Mouse (Mus musculus) thymus, adult 2 months (tissue): Measurements from ENCODE around the gene Plce1.

Experiments
- CTCF ChIP-seq: fragments of 200-500 bp; IDR thresholded peaks from 2 replicates; pipeline ENCODE4 v1.5.1; 2012; ENCODE audit warnings: mild to moderate bottlenecking, control low read depth, low read length, moderate library complexity, borderline replicate concordance; ENCODE audit not compliant: control insufficient read depth, poor library complexity, insufficient read depth; ENCODE audit errors: extremely low read depth
- POLR2A ChIP-seq: fragments of 200-500 bp; IDR thresholded peaks from 2 replicates; pipeline ENCODE4 v1.6.1; 2012; ENCODE audit warnings: mild to moderate bottlenecking, low read length, control low read depth, moderate library complexity; ENCODE audit not compliant: control insufficient read depth, poor library complexity, insufficient read depth; ENCODE audit errors: extremely low read depth

DNA sequence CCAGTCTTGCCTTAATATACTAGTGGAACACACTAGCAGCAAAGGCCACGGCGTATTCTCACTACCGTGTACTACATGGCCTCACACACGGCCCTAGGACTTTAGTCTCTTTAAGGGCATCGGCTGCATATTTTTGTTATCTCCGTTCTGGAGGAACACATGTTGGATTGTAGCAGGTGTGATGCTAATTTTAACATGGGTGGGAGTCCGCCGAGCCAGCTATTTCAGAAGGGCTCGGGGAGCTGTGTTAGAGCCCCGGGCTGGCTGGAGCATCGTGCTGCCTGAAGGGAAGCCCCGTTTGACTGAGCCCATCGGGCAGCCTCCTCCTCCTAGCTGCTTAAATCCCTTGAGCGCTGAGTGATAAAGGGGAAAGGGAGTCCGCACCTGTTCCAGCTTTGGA, 45.7 kb upstream of the Plce1 start:
- TF ChIP-seq POLR2A (no peak), CTCF (no peak)
